Mouse (Mus musculus) spleen, postnatal 36 days (tissue): ENCODE measurements at regions not wholly inside any gene's neighbourhood (a gene's known extent, or its start where the extent isn't known, plus 50 kb on each side); places are given as distances from the start of the nearest gene placed in this dataset.

Experiments
- DNase-seq, 2 experiments: peaks; one replicate each; pipeline ENCODE4 v3.0.0; 2022; ENCODE audit warnings: low spot score in 2 of 2, mixed read lengths in 1 of 2

DNA sequence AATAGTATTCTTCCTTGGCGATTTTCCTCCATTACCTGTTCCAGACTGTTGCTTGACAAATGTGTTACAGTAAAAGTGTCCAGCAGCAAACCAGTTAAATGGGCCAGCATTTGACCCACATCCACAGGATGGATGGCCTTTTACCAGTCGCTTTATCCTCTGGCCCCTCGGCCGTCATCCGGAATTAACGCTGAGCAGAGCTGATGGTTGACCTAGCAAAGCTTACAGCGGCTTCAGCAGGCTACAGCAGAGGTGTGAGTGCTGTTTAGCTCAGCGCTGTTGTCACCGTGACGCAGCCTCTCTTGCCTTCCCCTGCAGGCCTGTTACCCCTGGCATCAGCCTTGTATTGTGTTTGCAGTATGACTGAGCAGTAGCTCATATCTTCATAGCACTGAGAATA, 159.8 kb upstream of the Eif4g2 start:
- no peak for DNase-seq

DNA sequence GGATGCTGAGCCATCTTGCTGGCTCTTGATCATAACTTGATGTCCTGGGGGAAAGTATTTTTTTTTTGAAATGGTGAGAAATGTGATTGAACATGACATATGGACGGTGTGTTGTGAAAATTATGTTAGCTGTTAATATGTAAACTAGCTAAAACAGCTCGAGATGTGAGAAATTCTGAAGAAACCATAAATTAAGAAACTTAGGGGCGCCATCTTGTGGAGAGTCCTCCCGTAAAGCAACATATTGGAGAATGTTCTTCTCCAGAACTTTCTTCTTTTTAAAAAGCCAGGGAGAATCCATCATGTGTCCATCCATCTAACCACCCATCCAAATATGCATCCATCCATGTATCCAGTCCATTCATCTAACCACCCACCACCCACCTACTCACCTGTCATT, 158.7 kb upstream of the Eif4g2 start:
- no peak for DNase-seq

DNA sequence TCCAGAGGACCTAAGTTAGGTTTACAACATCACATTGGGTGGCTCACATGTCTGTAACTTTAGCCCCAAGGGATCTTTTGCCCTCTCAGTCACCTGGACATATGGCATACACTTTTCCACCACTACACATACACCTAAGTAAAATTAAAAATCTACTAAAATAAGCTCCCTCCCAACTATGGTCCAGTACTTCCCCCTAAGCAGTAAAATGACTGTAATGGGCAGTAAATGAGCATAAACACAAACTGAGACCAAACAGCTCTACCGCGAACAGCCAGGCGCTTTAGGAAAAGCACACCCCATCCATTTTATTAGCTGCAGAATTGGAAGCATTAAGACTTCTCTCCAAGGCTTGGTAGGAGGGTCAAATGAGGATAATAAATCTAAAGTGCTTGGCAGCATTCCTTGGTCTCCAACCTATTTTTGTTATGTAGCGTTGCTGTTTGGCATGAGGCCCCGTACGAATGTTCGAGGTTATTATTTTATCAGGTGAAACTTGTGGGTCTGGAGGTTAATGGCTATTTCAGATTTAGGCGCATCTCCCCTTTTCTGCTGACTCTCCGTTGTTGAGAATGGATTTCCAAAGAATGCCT, 157.5 kb upstream of the Eif4g2 start:
- no peak for DNase-seq

DNA sequence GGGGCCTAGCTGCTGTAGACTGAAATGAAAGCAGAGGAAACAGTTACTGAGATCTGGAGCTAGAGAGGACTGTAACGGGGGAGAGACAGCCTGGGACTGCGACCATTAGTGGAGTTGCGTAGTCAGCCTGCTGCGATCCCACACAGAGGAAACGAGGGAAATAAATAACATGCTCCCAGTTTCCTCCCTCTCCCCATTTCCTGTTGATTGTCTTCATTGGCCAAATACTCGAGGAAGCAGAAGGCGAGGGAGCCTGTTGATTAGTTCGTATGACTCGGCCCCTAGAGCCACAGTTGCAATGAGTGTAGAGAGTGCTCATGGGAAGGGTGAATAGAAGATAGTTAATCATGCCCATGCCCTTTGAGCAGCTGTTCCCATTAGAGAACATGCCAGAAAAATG, 155.0 kb upstream of the Eif4g2 start:
- no peak for DNase-seq

DNA sequence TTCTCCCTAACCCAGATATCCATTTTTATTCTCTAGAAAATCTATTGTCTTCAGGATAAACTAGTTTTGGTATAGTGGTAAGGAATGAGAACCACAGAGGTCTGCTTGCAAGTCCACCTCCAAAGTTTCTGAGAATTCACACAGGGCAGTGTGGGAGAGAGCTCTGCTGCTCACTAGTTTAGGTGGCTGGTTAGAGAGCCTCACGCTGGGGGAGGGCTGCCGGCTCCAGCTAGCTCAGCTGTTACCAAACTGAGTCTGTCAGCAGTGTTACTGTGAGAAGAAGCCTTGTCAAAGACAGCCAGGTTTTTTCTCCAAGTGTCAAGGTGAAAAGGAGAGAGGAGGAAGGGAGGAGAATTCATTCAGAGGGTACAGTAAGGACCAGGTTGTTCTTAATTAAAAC, 147.8 kb upstream of the Eif4g2 start:
- DNase-seq = no peak

DNA sequence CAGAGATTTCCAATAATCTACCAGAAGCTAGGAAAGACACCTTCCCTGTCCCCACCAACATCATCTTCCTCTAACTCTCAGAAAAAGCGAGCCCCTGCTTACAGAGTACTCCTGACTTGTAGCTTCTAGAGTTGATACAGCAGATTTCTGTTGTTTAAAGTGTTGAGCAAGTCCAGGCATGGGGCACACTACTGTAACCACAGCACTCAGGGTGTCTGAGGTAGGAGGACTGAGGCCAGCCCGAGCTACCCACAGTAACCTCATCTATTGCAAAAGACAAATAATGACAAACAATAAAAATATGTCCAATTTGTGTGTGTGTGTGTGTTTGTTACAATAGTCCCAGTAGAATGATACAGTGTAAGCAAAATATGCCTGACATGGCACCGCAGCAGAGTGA, 144.3 kb upstream of the Eif4g2 start:
- no peak for DNase-seq

DNA sequence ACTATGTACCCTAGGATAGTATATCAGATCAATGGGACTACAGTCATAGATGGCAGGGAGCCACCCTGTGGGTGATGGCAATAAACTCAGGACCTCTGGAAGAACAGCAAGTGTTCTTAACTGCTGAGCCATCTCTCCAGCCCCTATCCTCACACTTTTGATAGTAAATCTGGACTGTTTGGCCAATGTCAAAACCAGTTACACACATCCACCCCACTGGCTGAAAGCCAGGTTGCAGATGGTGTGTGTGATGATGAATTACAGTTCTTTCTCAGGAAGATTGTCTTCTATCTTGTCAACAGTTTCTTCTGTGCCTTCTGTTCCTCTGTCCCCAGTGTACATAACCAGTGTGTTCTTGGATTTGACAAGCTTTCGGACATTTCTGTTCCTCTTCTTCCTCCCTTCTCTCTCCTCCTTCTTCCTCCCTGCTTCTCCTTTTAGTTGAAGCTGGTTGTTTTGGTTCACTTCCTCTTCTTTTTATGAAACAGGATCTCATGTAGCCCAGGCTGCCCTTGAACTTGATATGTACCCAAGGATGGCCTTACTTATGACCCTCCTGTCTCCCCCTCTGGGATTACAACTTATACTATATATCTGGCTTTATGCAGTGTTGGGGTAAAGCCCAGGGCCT, 143.3 kb upstream of the Eif4g2 start:
- DNase-seq = no peak

DNA sequence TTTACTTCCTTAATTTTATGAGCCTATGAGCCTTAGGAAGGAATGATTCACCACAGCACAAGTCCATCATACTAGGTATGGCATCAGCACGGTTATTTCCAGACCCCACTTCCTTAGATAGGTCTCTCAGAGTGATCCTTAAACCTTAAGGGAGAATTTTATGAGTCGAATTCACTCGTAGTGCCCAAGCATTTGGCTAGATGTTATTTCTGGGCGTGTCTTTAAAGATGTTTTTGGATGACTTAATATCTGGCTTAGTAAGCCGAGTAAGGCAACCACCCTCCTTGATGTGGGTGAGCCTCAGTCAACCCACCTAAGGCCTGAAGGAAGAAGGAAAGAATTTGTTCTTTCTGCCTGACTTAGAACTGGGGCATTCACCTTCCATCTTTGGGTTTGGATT, 132.8 kb upstream of the Eif4g2 start:
- no peak for DNase-seq

- DNase-seq = no peak
Observed at GRCm38 (mm10) chr7:111214226-111214906, 131.5 kb upstream of the Eif4g2 start.

GRCm38 (mm10) chr7:111212188-111212587, 129.4 kb upstream of the Eif4g2 start:
- no peak for DNase-seq

DNA sequence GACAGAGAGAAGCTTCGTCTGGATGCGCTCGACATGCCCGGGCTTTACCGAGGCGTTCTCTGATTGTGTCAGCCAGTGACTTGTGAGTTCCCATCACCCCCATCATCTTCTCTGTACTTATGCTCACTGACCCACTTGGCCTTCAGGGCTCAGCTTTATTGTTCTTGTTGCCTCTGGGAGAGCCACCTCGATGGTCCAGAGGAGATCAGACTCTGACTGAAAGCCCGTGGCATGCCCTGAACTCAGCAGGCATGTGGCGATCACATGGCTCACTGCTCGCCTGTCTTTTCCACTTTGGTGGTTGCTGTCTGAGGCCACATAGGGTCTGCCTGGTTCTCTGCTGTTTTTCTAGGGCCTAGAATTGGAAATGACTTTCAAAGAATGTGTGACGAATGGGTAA, 128.8 kb upstream of the Eif4g2 start:
- DNase-seq = no peak

- DNase-seq = no peak
Observed at GRCm38 (mm10) chr7:111210282-111210681, 127.5 kb upstream of the Eif4g2 start.

DNA sequence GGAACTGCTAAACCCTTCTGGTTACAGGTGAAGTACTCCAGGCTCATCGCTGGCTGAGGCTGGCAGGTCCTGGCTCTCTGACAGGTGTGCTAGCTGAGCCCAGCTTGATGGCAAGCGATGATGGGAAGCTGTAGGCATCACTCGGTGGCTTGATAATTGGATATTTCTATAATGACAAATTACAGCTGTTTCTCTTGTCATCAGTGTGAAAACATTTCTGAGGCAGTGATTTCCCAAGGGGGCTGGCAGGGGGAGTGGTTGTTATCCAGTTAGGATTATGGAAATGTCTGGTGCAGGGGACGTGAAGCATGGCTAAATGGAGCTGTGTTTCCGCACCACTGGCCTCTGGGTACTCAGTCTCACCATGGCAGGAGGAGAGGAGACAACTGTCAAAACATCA, 123.0 kb upstream of the Eif4g2 start:
- DNase-seq = no peak

DNA sequence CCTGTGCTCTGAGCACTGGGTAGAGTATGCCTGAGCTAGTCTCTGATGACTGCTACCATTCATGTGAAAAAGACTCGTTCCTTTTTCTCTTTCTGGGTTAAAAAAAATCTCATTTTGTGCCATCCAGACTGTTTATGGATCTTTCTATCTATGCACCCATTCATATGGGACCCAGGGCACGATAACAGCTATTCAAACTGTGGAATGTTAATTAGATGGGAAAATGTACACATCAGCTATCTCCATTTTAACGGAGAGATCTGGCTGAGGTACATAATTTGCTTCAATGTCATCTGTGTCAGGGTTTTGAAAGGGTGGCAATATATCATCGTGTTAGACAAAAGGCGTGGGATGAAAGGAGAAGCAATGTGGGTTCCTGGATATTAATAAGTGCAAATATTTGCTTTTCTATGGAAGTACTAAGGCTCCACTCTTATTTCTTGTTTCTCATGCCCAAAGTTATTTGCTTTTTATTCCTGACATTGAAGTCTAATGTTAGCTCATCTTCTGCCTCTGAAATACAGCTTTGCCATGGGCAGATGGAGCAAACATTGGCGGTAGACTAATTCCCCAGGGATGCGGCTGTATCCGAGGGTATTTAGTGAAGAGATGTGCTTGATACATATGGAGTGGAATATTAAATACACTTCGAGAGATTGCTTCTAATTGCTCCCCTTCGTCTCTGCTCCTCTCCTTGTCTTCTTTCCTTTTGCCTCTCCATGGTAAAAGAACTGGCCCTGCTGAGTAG, 116.0 kb upstream of the Eif4g2 start:
- DNase-seq = no peak

GRCm38 (mm10) chr7:111191674-111192073, 108.8 kb upstream of the Eif4g2 start:
- no peak for DNase-seq

DNA sequence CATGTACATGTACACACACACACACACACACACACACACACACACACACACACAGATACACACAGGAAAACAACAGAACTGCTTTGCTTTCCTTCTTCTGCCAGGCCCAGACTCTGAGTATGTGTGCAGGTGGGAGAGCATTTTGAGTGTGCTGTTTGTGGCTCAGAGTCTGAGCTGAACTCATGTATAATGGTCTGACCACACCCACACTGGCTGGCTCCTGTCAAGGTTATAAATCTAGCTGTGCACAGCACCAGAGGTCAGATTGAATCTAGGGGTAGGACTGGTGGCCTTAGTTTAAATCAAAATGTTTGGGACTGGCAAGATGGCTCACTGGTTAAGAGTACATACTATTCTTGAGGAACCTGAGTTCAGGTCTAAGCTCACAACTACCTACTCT, 108.4 kb upstream of the Eif4g2 start:
- no peak for DNase-seq

DNA sequence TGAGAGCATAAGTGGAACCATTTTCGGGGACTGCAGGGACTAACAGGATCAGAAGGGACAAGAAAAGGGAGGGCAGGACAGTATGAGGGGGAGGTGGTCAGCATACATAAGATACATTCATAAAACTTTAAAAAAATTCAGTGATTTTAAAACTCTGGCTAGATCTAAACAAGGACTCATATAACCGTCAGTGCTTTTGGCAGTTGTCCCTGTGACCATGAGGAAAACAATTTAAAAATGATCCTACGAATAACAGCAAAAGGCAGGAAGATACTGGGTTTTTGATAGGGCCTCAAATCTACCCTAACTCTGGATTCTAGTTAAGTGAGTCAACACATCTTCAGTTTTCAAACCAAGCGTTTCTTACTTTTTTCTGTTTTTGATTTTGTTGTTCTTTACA, 106.9 kb upstream of the Eif4g2 start:
- no peak for DNase-seq

DNA sequence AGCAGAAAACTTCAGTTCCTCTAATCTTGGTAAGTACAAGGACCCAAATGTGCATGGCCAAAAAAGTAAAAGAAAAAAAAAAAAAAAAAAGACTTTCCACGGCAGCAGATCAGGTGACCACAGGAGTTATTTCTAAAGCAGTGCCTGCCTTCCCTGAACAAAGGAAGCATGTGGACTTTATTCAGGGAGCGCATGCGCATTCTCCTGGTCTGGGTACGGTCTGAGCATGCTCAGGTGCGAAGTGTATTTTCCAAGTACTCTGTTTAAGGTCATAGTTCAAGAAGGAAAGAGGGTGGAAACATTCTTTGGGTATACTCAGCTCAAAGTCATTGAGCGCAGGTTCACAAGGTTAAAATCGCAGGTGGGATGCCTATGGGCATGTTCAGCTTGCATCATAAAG, 103.1 kb upstream of the Eif4g2 start:
- DNase-seq = no peak

DNA sequence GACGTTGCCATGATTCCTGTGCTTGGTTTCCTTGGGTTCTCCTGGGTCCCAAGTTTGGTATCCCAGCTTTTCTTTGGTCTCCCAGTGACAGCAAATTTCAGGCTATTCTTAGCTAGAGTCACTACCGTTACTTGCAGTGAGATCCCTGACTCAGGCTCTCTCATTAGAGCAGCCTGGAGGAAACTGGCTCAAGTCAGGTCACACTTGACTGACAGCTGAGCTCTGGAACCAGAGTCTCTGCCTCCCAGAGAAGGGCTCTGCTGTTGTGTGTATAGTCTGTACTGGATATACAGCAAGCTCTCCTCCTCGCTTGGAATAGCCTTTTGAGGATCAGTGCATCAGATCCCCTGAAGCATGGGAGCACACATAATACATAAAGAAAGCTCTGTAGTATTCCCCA, 100.7 kb upstream of the Eif4g2 start:
- DNase-seq = no peak

GRCm38 (mm10) chr7:111182319-111182718, 99.5 kb upstream of the Eif4g2 start:
- peak in 1 of 2 experiments; percentile 18 for DNase-seq

DNA sequence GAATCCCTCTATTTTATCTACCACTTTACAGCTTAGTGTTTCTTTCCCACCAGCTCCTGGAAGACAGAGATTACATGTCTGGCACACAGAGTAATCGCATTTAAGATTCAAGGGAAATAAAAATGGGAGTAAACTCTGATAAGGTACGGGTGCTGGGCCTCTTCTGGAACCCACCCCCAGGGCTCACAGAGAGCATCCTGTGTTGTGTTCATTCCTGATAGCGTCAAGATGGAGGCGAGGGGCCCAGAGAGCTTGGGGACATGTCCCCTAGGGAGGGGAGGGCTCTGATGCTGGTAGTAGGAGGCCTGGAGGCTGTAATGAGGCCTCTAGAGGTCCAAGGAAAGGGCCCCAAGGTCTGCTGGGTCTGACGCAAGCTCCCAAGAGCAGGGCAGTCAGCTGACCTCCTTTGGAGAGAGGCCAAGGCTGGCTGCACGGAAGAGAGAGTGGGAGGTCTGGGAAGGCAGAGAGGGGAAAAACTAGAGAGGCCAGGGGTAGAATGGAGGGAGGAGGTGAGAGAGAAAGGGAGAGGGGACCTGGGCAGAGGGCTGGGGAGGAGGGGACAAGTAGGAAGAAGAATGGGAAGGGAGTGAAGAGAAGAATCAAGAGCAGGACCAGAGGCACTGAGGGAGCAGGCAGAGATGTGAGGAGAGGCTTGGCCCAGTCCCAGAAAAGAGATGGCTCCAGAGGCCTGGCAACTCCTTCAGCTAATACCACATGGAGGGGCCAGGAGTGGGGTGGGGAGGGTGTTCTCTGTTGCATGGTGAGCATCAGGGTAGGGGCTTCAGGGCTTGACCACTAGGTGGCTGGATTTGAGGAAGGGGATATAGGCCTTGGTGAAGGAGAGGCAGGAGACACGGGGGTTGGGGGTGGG, 96.8 kb upstream of the Eif4g2 start:
- peak; percentile 14 to 23 for DNase-seq
